Mouse (Mus musculus): ENCODE data around the gene Sugt1. TPM values are rescaled to one million over a fixed set of nuclear protein-coding genes. Genes with fewer than 3 reads are reported as not detected.

The Sugt1 gene
- total RNA-seq, 2 experiments from 2014 or later = 77.5 to 80.1 TPM

- intact Hi-C loops (cut with DNase I) = loop anchor here (2.0 kb wide), 1 partner anchor 42 kb away; no protein-coding TSS in a partner anchor
- peak in 1 of 2 experiments; percentile 58 for DNase-seq (ENCODE audit: low spot score in 2 of 2)
Measured at GRCm38 (mm10) chr14:79661005-79661917, 73.8 kb downstream of the Sugt1 start.

GRCm38 (mm10) chr14:79662001-79662400 is 74.5 kb downstream of the Sugt1 start, which contains the start of gene Cnmd:
Gene Cnmd, minus strand, starts transcription at chr14:79662170.
- intact Hi-C loops (cut with DNase I) = no loop called here
- DNase-seq (ENCODE audit: low spot score in 2 of 2) = no peak

- intact Hi-C loops (cut with DNase I) = no loop called here
- DNase-seq (ENCODE audit: low spot score in 2 of 2) = no peak
Measured at GRCm38 (mm10) chr14:79671008-79671407, 83.5 kb downstream of the Sugt1 start.

GRCm38 (mm10) chr14:79672567-79672966 is 85.1 kb downstream of the Sugt1 start:
- intact Hi-C loops (cut with DNase I) = no loop called here
- no peak for DNase-seq (ENCODE audit: low spot score in 2 of 2)

GRCm38 (mm10) chr14:79673083-79674013 is 85.9 kb downstream of the Sugt1 start:
- DNase-seq (ENCODE audit: low spot score in 2 of 2) = no peak
- intact Hi-C loops (cut with DNase I) = no loop called here

- intact Hi-C loops (cut with DNase I) = no loop called here
- no peak for DNase-seq (ENCODE audit: low spot score in 2 of 2)
Measured at GRCm38 (mm10) chr14:79677108-79677753, 89.7 kb downstream of the Sugt1 start.

- no peak for DNase-seq (ENCODE audit: low spot score in 2 of 2)
- intact Hi-C loops (cut with DNase I) = no loop called here
Measured at GRCm38 (mm10) chr14:79677891-79678687, 90.6 kb downstream of the Sugt1 start.

- intact Hi-C loops (cut with DNase I) = no loop called here
- DNase-seq (ENCODE audit: low spot score in 2 of 2) = no peak
Measured at GRCm38 (mm10) chr14:79680652-79681051, 93.2 kb downstream of the Sugt1 start.

Small RNA genes within 50 kb of the gene (microRNA-seq; reads per million reads assigned to microRNA genes)
- gene Gm27857 = 0 reads per million in 2 experiments

Other genes starting within 250 kb of the Sugt1 start
- 10 to 100 TPM; 11.8 to 14.1 TPM for gene Naa16, start 196.9 kb upstream of the Sugt1 start, total RNA-seq (2021)
- gene Mtrf1, start 189.9 kb upstream of the Sugt1 start, total RNA-seq (2021) = 1 to 10 TPM; 4.4 to 5.5 TPM
- 10 to 100 TPM; 38.9 to 40.8 TPM for gene Kbtbd7, start 161.2 kb upstream of the Sugt1 start, total RNA-seq (2021)
- gene Kbtbd6, start 135.9 kb upstream of the Sugt1 start, total RNA-seq (2021) = 1 to 10 TPM in 1 of 2 experiments, under 1 TPM in 1; 0.99 to 1.4 TPM
- 1 to 10 TPM; 4.3 to 5.4 TPM for gene Elf1, start 106.5 kb upstream of the Sugt1 start, total RNA-seq (2021)
- gene Wbp4, start 106.2 kb upstream of the Sugt1 start, total RNA-seq (2021) = 10 to 100 TPM; 40.9 to 44.9 TPM
- 1 to 10 TPM; 1.1 to 1.2 TPM for gene Cnmd, start 74.5 kb downstream of the Sugt1 start, total RNA-seq (2021)
- gene Pcdh8, start 183.6 kb downstream of the Sugt1 start, total RNA-seq (2021) = 10 to 100 TPM; 58.3 to 63.1 TPM